Mouse (Mus musculus): ENCODE measurements around the gene Ptprs. TPM values are rescaled to one million over a fixed set of nuclear protein-coding genes. Genes with fewer than 3 reads are reported as not detected.

The Ptprs gene
- polyA plus RNA-seq (2015; fragmentation: Nextera tagmentation; extraction: Ambion mirVana), result 251 and 260 TPM in 2 replicates

DNA sequence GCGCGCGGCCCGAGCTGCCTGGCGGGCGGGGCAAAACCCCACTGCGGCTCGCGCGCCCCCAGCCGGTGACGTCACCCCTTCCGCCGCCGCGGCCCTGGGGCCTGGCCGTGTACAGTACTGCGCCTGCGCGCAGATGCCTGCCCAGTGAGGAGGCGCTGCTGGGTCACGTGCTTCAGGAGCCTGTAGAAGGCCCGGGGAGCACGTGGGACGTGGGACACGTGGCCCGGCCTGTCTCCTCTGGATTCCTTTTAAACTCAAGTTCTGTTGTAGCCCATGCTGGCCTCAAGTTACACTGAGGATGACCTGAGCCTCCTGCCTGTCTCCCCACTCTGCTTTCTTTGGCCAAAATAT lies at the start of gene Ptprs:
Ptprs (minus strand) TSS at position 82 of the 351 bp plus-strand sequence.
- Histone ChIP-seq H3K9me3 (no peaks in the 10 kb centered on the region), H3K4me2 (peak within 1 kb of the TSS; percentile 97), H3K36me3 (no peaks in the 10 kb centered on the region), H3K9ac (peak within 1 kb of the TSS; percentile 100), H3K27ac (replicated peaks) (peak within 1 kb of the TSS; percentile 98), H3K27me3 (no peaks in the 10 kb centered on the region), H3K4me1 (replicated peaks) (peaks cover 39% of the 10 kb centered on the region), H3K4me3 (peak within 1 kb of the TSS; percentile 93)
- 1% methylated on average over 27 of the region's 27 CpGs for WGBS
- peak; percentile 85 for ATAC-seq (ENCODE audit: low read depth)

GRCm38 (mm10) chr17:56524943-56525342 lies 48.7 kb upstream of the Ptprs start:
- ATAC-seq (ENCODE audit: low read depth), result no peak
- Histone ChIP-seq H3K9me3 (no peaks in the 10 kb centered on the region), H3K4me2 (no peak overlapping the region), H3K27ac (replicated peaks) (no peak overlapping the region), H3K27me3 (peaks cover 10% of the 10 kb centered on the region; the same call in 1 of the 2 replicates), H3K36me3 (no peaks in the 10 kb centered on the region), H3K4me3 (no peak overlapping the region), H3K4me1 (replicated peaks) (no peaks in the 10 kb centered on the region), H3K9ac (no peak overlapping the region)
- WGBS, result 79% methylated on average over 4 of the region's 4 CpGs

- no peak overlapping the region for H3K4me3 ChIP-seq
- no peak overlapping the region for H3K27ac ChIP-seq (replicated peaks)
- H3K4me2 ChIP-seq, result no peak overlapping the region
- peaks cover 10% of the 10 kb centered on the region; the same call in 1 of the 2 replicates for H3K27me3 ChIP-seq
- no peak overlapping the region for H3K9ac ChIP-seq
- H3K9me3 ChIP-seq, result no peaks in the 10 kb centered on the region
- no peak for ATAC-seq (ENCODE audit: low read depth)
- WGBS, result 67% methylated on average over 1 of the region's 1 CpGs
- H3K4me1 ChIP-seq (replicated peaks), result no peaks in the 10 kb centered on the region
- no peaks in the 10 kb centered on the region for H3K36me3 ChIP-seq
Measured at GRCm38 (mm10) chr17:56522744-56523143, 46.5 kb upstream of the Ptprs start.

- Histone ChIP-seq H3K4me1 (replicated peaks) (peaks cover 30% of the 10 kb centered on the region), H3K4me3 (no peak overlapping the region), H3K27me3 (peaks cover 40% of the 10 kb centered on the region), H3K9ac (peak overlapping the region; percentile 38), H3K9me3 (no peaks in the 10 kb centered on the region), H3K27ac (replicated peaks) (peak overlapping the region; percentile 65), H3K4me2 (peak overlapping the region; percentile 22), H3K36me3 (no peaks in the 10 kb centered on the region)
- 11% methylated on average over 13 of the region's 13 CpGs for WGBS
- ATAC-seq (ENCODE audit: low read depth), result peak; percentile 66
Measured at GRCm38 (mm10) chr17:56515690-56516410, 39.6 kb upstream of the Ptprs start.

DNA sequence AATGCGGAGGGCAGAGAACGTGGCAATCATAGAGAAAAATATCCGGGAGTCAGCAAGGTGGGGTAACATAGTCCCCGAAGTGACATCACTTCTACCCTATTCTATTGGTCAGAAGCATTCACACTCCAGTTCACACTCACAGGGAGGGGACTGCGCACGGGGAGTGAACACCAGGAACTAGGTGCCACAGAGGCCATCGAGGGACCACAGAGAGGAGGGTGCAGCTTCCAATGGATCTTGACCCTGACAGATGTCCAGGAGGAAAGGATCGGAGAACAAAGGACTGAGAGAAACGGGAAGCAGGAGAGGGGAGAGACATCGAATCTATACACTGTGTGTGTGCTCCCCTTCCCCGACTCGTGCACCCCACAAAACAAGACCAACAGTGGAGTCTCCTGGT lies 38.6 kb upstream of the Ptprs start:
- Histone ChIP-seq H3K9ac (0 out of 2 replicates have a peak overlapping the region, but pooled peaks have one; percentile 38), H3K27me3 (peaks cover 49% of the 10 kb centered on the region), H3K4me2 (no peak overlapping the region), H3K27ac (replicated peaks) (0 out of 2 replicates have a peak overlapping the region, but pooled peaks have one; percentile 65), H3K4me1 (replicated peaks) (peaks cover 40% of the 10 kb centered on the region), H3K9me3 (no peaks in the 10 kb centered on the region), H3K36me3 (no peaks in the 10 kb centered on the region), H3K4me3 (no peak overlapping the region)
- ATAC-seq (ENCODE audit: low read depth), result no peak
- WGBS, result 54% methylated on average over 12 of the region's 12 CpGs

DNA sequence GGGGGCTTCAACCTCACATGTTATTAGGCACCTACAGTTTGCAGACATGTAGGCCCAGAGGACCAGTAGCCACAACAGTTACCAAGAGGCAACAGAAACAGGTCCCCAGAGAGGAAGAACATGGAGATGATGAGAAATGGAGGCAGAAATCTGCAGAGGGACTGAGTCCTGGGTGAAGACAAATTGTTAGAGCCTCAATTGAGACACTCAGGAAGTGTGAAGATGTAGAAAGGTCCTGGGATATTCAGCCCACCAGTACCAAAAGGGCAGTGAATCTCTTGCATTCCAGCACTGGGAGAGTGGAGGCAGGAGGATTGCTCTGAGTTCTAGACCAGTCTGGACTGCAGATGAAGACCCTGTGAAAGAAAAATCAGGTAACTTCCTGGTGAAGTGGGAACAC lies 38.0 kb upstream of the Ptprs start:
- H3K4me2 ChIP-seq, result no peak overlapping the region
- peaks cover 49% of the 10 kb centered on the region for H3K27me3 ChIP-seq
- H3K9me3 ChIP-seq, result no peaks in the 10 kb centered on the region
- no peak for ATAC-seq (ENCODE audit: low read depth)
- H3K4me3 ChIP-seq, result no peak overlapping the region
- no peaks in the 10 kb centered on the region for H3K36me3 ChIP-seq
- peaks cover 46% of the 10 kb centered on the region for H3K4me1 ChIP-seq (replicated peaks)
- no peak overlapping the region for H3K9ac ChIP-seq
- no peak overlapping the region for H3K27ac ChIP-seq (replicated peaks)

DNA sequence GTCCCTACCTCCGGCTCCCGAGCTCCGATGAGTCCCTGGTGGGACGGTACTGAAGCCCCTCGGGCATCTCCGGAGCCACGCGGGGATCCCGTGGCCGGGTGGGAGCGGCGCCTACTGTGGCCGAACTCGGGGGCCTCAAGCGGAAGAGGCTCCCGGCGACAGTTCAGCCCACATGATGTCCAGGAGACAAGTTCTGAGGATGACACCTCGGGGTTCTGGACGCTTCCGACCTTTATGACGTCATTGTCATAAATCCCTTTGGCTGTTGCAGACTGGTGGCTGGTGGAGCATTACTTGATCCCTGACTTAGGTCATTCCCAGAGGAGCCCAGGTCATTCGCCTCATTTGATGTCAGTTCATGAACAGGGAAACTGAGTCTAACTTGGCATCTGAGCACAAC lies 36.0 kb upstream of the Ptprs start, which contains the start of gene Znrf4:
Znrf4 (minus strand) TSS at position 122 of the 400 bp plus-strand sequence.
- no peaks in the 10 kb centered on the region for H3K9me3 ChIP-seq
- H3K27ac ChIP-seq (replicated peaks), result no peak within 1 kb of the TSS
- H3K9ac ChIP-seq, result peak within 1 kb of the TSS; percentile 35; the same call in 1 of the 2 replicates
- H3K36me3 ChIP-seq, result no peaks in the 10 kb centered on the region
- WGBS, result 57% methylated on average over 22 of the region's 22 CpGs
- ATAC-seq (ENCODE audit: low read depth), result no peak
- H3K4me1 ChIP-seq (replicated peaks), result peaks cover 62% of the 10 kb centered on the region
- H3K4me2 ChIP-seq, result peak within 1 kb of the TSS; percentile 43
- H3K27me3 ChIP-seq, result peaks cover 49% of the 10 kb centered on the region
- H3K4me3 ChIP-seq, result peak within 1 kb of the TSS; percentile 22

DNA sequence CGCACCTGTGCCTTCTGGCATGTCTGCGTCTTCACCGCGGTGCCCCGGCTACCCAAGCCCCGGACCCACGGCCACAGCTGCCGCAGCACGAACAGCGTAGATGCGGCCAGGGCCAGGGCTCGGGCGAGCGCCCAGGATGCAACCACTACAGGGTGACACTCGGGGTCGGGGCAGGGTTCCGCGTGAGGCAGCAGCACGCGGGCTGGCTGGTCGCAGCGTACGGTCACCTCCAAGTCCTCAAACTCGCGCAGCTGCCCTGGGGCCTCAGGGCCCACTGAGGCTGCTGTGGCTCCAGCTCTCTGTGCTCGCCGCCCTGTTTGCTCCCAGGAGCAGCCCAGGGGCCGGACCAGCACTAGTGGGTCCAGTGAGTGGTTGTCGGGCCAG lies 35.4 kb upstream of the Ptprs start:
- Histone ChIP-seq H3K36me3 (no peaks in the 10 kb centered on the region), H3K9ac (peak overlapping the region; percentile 35; the same call in 1 of the 2 replicates), H3K4me1 (replicated peaks) (peaks cover 68% of the 10 kb centered on the region), H3K4me3 (peak overlapping the region; percentile 22), H3K27me3 (peaks cover 49% of the 10 kb centered on the region), H3K27ac (replicated peaks) (no peak overlapping the region), H3K9me3 (no peaks in the 10 kb centered on the region), H3K4me2 (peak overlapping the region; percentile 43)
- no peak for ATAC-seq (ENCODE audit: low read depth)
- WGBS, result 22% methylated on average over 29 of the region's 29 CpGs

GRCm38 (mm10) chr17:56510970-56511706 lies 34.9 kb upstream of the Ptprs start:
- H3K27ac ChIP-seq (replicated peaks), result no peak overlapping the region
- WGBS, result 6% methylated on average over 60 of the region's 60 CpGs
- H3K9ac ChIP-seq, result peak overlapping the region; percentile 35; the same call in 1 of the 2 replicates
- H3K4me2 ChIP-seq, result peak overlapping the region; percentile 43
- peaks cover 49% of the 10 kb centered on the region for H3K27me3 ChIP-seq
- H3K4me3 ChIP-seq, result peak overlapping the region; percentile 22
- no peaks in the 10 kb centered on the region for H3K36me3 ChIP-seq
- H3K4me1 ChIP-seq (replicated peaks), result peaks cover 67% of the 10 kb centered on the region
- ATAC-seq (ENCODE audit: low read depth), result no peak
- no peaks in the 10 kb centered on the region for H3K9me3 ChIP-seq

- Histone ChIP-seq H3K27me3 (peaks cover 49% of the 10 kb centered on the region), H3K4me2 (peak overlapping the region; percentile 43; the same call in 1 of the 2 replicates), H3K27ac (replicated peaks) (no peak overlapping the region), H3K36me3 (no peaks in the 10 kb centered on the region), H3K9me3 (no peaks in the 10 kb centered on the region), H3K4me3 (no peak overlapping the region), H3K9ac (peak overlapping the region; percentile 2; the same call in 1 of the 2 replicates), H3K4me1 (replicated peaks) (peaks cover 61% of the 10 kb centered on the region)
- whole genome bisulfite sequencing, result 26% methylated on average over 27 of the region's 27 CpGs
- no peak for ATAC-seq (ENCODE audit: low read depth)
Measured at GRCm38 (mm10) chr17:56510473-56510969, 34.2 kb upstream of the Ptprs start.

GRCm38 (mm10) chr17:56509707-56510472 lies 33.6 kb upstream of the Ptprs start:
- H3K4me1 ChIP-seq (replicated peaks), result peaks cover 54% of the 10 kb centered on the region
- no peaks in the 10 kb centered on the region for H3K36me3 ChIP-seq
- H3K27me3 ChIP-seq, result peaks cover 46% of the 10 kb centered on the region
- peak overlapping the region; percentile 45; the same call in 1 of the 2 replicates for H3K9ac ChIP-seq
- peak overlapping the region; percentile 53; the same call in 1 of the 2 replicates for H3K27ac ChIP-seq (replicated peaks)
- peak overlapping the region; percentile 18; the same call in 1 of the 2 replicates for H3K4me2 ChIP-seq
- H3K4me3 ChIP-seq, result no peak overlapping the region
- ATAC-seq (ENCODE audit: low read depth), result peak; percentile 17
- H3K9me3 ChIP-seq, result no peaks in the 10 kb centered on the region
- WGBS, result 6% methylated on average over 33 of the region's 37 CpGs

Measured in neural tube, embryonic 13.5 days (tissue).